Mouse (Mus musculus): ENCODE measurements around the gene Vamp2. TPM values are rescaled to one million over a fixed set of nuclear protein-coding genes. Genes with fewer than 3 reads are reported as not detected.
A peak's percentile ranks its signal among the peaks of the same experiment; 100 is the strongest.

Vamp2 gene
- polyA plus RNA-seq, 1 experiment: 43.1 TPM

DNA sequence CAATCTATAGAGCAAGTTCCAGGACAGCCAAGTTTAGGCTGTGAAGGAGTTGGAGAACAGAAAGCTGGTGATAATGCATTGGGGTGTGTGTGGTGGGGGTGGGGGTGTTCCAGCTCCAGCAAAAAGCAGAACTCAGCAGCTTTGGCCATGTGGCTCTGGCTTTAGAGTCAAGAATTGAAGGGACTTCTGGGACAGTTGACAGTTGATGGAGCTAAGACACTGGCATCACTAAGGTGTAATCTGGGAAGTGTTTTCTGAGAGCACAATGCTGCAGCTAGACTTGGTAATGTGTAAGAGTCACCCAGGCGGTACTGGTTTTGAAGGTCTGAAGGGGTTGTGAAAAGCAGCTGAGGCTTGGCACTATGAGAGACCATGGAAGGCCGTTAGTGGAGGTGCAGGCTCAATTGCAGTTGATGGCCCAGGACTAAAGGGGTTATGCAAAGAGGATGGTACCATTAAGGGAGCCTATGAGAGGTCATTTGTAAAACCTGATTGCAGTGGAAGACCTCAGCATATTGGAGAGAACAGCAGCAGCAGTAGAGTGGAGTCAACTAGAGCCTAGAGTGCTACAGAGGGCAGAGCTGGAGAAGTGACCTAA lies 35.4 kb upstream of the Vamp2 start:
- no peaks in the 10 kb centered on the region; the same call in none of the 2 replicates for H3K36me3 ChIP-seq (ENCODE audit: control insufficient read depth, insufficient read depth, low read length)

DNA sequence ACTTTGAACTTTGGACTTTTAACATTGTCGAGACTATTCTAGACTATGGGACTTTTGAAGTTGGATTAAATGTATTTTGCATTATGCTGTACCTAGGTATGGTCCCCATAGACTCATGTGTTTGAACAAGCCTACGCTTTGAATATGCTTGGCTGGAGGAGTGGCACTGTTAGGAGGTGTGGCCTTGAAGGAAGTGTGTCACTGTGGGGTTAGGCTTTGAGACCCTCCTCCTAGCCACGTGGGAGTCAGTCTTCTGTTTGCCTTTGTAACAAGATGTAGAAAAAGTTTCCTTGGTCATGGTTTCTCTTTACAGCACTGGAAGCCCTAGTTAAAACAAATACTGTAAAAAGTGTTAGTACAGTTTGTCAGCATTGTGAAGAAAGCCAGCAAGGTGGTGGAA lies 34.4 kb upstream of the Vamp2 start:
- Histone ChIP-seq H3K4me1 (ENCODE audit: control insufficient read depth, insufficient read depth, low read length) (peaks cover 6% of the 10 kb centered on the region), H3K27me3 (ENCODE audit: control insufficient read depth, insufficient read depth, low read length) (no peaks in the 10 kb centered on the region), H3K36me3 (ENCODE audit: control insufficient read depth, insufficient read depth, low read length) (no peaks in the 10 kb centered on the region; the same call in none of the 2 replicates), H3K27ac (ENCODE audit: control insufficient read depth, insufficient read depth, low read depth, low read length) (no peak overlapping the region), H3K4me3 (ENCODE audit: control insufficient read depth, low read depth, low read length) (no peak overlapping the region)
- no peak for TF ChIP-seq POLR2A (IDR thresholded peaks at IDR 0.05; ENCODE audit: control insufficient read depth, low read depth, low read length)

More for the DNA sequence above, 35.4 kb upstream of the Vamp2 start:
- Histone ChIP-seq H3K4me3 (ENCODE audit: control insufficient read depth, low read depth, low read length) (no peak overlapping the region), H3K4me1 (ENCODE audit: control insufficient read depth, insufficient read depth, low read length) (no peaks in the 10 kb centered on the region; the same call in 1 of the 2 replicates), H3K27me3 (ENCODE audit: control insufficient read depth, insufficient read depth, low read length) (no peaks in the 10 kb centered on the region), H3K27ac (ENCODE audit: control insufficient read depth, insufficient read depth, low read depth, low read length) (no peak overlapping the region)
- no peak for TF ChIP-seq CTCF (IDR thresholded peaks at IDR 0.05; ENCODE audit: control insufficient read depth, insufficient read depth, insufficient replicate concordance, low read depth, low read length)
- TF ChIP-seq POLR2A (IDR thresholded peaks at IDR 0.05; ENCODE audit: control insufficient read depth, low read depth, low read length): no peak

DNA sequence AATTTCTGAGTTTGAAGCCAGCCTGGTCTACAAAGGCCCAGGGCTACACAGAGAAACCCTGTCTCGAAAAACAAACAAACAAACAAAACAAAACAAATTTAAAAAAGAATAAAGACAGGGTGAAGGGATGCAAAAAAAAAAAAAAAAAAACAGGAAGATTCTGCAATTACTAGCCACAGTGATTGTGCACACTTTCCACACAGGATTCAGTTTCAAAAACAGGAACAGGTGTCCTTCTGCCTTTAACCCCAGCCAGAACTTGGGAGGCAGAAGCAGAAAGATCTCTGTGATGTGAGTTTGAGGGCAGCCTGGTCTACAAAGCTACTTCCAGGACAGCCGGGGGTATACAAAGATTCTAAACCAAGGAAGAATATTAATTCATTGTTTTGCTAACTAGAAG lies 30.0 kb upstream of the Vamp2 start:
- peak overlapping the region; percentile 99 for H3K4me3 ChIP-seq (ENCODE audit: control insufficient read depth, low read depth, low read length)
- TF ChIP-seq CTCF (IDR thresholded peaks at IDR 0.05; ENCODE audit: control insufficient read depth, insufficient read depth, insufficient replicate concordance, low read depth, low read length) (no peak), POLR2A (IDR thresholded peaks at IDR 0.05; ENCODE audit: control insufficient read depth, low read depth, low read length) (no peak)
- no peaks in the 10 kb centered on the region for H3K36me3 ChIP-seq (ENCODE audit: control insufficient read depth, insufficient read depth, low read length)
- H3K27me3 ChIP-seq (ENCODE audit: control insufficient read depth, insufficient read depth, low read length): no peaks in the 10 kb centered on the region
- H3K4me1 ChIP-seq (ENCODE audit: control insufficient read depth, insufficient read depth, low read length): peaks cover 14% of the 10 kb centered on the region
- H3K27ac ChIP-seq (ENCODE audit: control insufficient read depth, insufficient read depth, low read depth, low read length): peak overlapping the region; percentile 85

DNA sequence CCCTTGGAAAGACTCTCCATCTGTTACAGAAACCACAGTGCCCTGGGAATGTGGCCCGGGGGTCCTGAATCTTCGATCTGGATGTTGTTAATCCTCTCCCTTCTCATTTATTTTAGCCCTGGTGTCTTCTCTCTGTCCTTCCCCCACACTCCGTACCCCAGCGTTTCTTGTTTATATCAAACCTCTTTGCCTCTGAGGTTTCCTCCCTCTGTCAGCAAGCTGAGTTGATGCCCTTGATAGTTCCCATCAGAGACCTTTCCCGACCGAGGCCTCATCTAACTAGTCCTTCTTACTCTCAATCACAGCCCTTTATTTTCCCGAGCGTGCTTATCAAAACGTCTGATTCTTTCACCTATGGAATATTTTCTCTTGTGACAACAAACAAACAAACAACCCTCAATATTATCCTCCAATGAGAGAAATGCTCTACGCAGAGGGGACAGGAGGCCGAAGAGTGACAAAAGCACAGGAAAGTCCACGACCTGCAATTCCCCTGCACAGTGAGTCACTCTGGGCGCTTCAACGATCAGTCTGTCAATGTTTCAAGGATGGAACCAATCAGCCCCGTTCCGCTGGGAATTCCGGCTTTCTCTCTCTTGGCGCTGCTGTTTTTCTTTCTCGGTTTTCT lies 29.4 kb upstream of the Vamp2 start:
- peaks cover 17% of the 10 kb centered on the region for H3K4me1 ChIP-seq (ENCODE audit: control insufficient read depth, insufficient read depth, low read length)
- no peaks in the 10 kb centered on the region for H3K27me3 ChIP-seq (ENCODE audit: control insufficient read depth, insufficient read depth, low read length)
- no peaks in the 10 kb centered on the region for H3K36me3 ChIP-seq (ENCODE audit: control insufficient read depth, insufficient read depth, low read length)
- H3K4me3 ChIP-seq (ENCODE audit: control insufficient read depth, low read depth, low read length): peak overlapping the region; percentile 99
- H3K27ac ChIP-seq (ENCODE audit: control insufficient read depth, insufficient read depth, low read depth, low read length): peak overlapping the region; percentile 85
- TF ChIP-seq CTCF (IDR thresholded peaks at IDR 0.05; ENCODE audit: control insufficient read depth, insufficient read depth, insufficient replicate concordance, low read depth, low read length) (0 out of 2 replicates have a peak, but pooled peaks have one; percentile 11), POLR2A (IDR thresholded peaks at IDR 0.05; ENCODE audit: control insufficient read depth, low read depth, low read length) (no peak)

DNA sequence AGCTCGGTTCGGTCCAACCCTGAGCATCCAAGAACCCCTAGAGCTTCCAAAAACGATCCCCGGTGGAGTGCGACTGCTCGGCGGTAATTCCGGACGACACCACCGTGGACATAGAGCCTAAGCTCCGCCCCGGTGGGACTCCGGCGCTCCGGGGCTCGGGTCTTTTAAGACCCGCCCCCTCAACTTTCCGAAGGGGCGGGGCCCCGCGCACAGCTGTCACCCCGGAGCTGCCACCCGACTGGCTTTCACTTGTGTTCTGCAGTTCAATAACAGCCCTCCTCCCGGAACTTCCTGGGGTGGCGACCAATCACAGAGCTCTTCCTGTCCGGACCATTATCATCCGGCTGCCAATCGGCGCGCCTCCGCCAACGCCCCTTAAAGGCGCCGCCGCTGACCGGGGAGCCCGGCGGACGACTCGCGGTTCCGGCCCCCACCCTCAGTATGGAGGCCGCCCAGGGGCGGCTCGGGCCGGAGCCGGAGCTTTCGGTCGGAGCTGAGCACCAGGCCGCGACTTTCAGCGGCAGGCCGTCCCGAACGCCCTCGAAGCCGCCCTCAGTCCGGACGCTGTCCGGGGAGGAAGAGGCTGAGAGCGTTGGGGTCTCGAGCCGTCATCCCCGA lies 28.8 kb upstream of the Vamp2 start, which contains the start of gene Borcs6:
Gene Borcs6, plus strand, starts transcription at position 361 of the 618 bp plus-strand sequence.
- no peaks in the 10 kb centered on the region for H3K27me3 ChIP-seq (ENCODE audit: control insufficient read depth, insufficient read depth, low read length)
- TF ChIP-seq POLR2A (IDR thresholded peaks at IDR 0.05; ENCODE audit: control insufficient read depth, low read depth, low read length): peak; percentile 43
- TF ChIP-seq CTCF (IDR thresholded peaks at IDR 0.05; ENCODE audit: control insufficient read depth, insufficient read depth, insufficient replicate concordance, low read depth, low read length): no peak
- peak within 1 kb of the TSS; percentile 96 for H3K27ac ChIP-seq (ENCODE audit: control insufficient read depth, insufficient read depth, low read depth, low read length)
- H3K36me3 ChIP-seq (ENCODE audit: control insufficient read depth, insufficient read depth, low read length): no peaks in the 10 kb centered on the region
- peaks cover 20% of the 10 kb centered on the region for H3K4me1 ChIP-seq (ENCODE audit: control insufficient read depth, insufficient read depth, low read length)
- peak within 1 kb of the TSS; percentile 99 for H3K4me3 ChIP-seq (ENCODE audit: control insufficient read depth, low read depth, low read length)

DNA sequence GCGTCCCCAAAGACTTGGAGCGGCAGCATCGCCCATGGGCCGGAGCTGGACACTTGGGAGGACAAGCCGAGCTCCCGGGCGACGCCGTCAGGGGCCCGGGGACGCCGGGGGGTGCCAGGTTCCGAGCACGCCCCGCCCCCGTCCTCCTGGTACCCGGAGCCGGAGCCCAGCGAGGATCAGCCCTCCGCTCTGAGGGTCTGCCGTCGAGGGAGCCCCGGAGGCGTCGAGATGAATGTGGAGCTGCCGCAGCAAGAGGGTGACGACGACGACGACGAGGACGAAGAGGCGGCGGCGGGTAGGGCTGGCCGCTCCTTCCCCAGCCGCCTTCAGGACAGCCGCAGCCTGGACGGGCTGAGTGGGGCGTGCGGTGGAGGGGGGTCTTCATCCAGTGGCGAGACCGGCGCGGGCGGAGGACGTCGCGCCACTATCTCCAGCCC lies 28.3 kb upstream of the Vamp2 start:
- H3K4me1 ChIP-seq (ENCODE audit: control insufficient read depth, insufficient read depth, low read length): peaks cover 23% of the 10 kb centered on the region
- TF ChIP-seq CTCF (IDR thresholded peaks at IDR 0.05; ENCODE audit: control insufficient read depth, insufficient read depth, insufficient replicate concordance, low read depth, low read length) (no peak), POLR2A (IDR thresholded peaks at IDR 0.05; ENCODE audit: control insufficient read depth, low read depth, low read length) (no peak)
- peak overlapping the region; percentile 96 for H3K27ac ChIP-seq (ENCODE audit: control insufficient read depth, insufficient read depth, low read depth, low read length)
- H3K36me3 ChIP-seq (ENCODE audit: control insufficient read depth, insufficient read depth, low read length): no peaks in the 10 kb centered on the region
- H3K4me3 ChIP-seq (ENCODE audit: control insufficient read depth, low read depth, low read length): peak overlapping the region; percentile 99
- no peaks in the 10 kb centered on the region for H3K27me3 ChIP-seq (ENCODE audit: control insufficient read depth, insufficient read depth, low read length)

Measured in testis, adult 2 months (tissue).